Mouse (Mus musculus): ENCODE data around the gene Olfr544. TPM values are rescaled to one million over a fixed set of nuclear protein-coding genes. Genes with fewer than 3 reads are reported as not detected.

Olfr544 gene
- polyA plus RNA-seq, 1 experiment = not detected

GRCm38 (mm10) chr7:102477377-102477776 lies 10.7 kb downstream of the Olfr544 start:
- DNase-seq (ENCODE audit: low read depth) = no peak

- no peak for DNase-seq (ENCODE audit: low read depth)
These were observed 11.5 kb downstream of the Olfr544 start for GRCm38 (mm10) chr7:102476601-102477000.

GRCm38 (mm10) chr7:102472675-102473074 lies 15.4 kb downstream of the Olfr544 start:
- no peak for DNase-seq (ENCODE audit: low read depth)

GRCm38 (mm10) chr7:102467566-102467965 lies 20.5 kb downstream of the Olfr544 start:
- no peak for DNase-seq (ENCODE audit: low read depth)

GRCm38 (mm10) chr7:102458618-102459380 lies 29.3 kb downstream of the Olfr544 start:
- DNase-seq (ENCODE audit: low read depth) = no peak

GRCm38 (mm10) chr7:102446438-102446837 lies 41.7 kb downstream of the Olfr544 start:
- DNase-seq (ENCODE audit: low read depth) = no peak

GRCm38 (mm10) chr7:102444301-102444700 lies 43.8 kb downstream of the Olfr544 start:
- DNase-seq (ENCODE audit: low read depth) = no peak

- DNase-seq (ENCODE audit: low read depth) = no peak
These were observed 45.7 kb downstream of the Olfr544 start for GRCm38 (mm10) chr7:102442432-102442831.

- peak; percentile 84 for DNase-seq (ENCODE audit: low read depth)
These were observed 46.3 kb downstream of the Olfr544 start, which contains the start of gene Rrm1 for GRCm38 (mm10) chr7:102441657-102442391. Rrm1 (plus strand) TSS chr7:102441695.

- no peak for DNase-seq (ENCODE audit: low read depth)
These were observed 47.1 kb downstream of the Olfr544 start for GRCm38 (mm10) chr7:102440822-102441656.

GRCm38 (mm10) chr7:102434344-102434743 lies 53.8 kb downstream of the Olfr544 start:
- DNase-seq (ENCODE audit: low read depth) = no peak

Other genes with a start within 250 kb of the Olfr544 start
- 47.5 and 55.5 TPM in 2 replicates for gene Rhog, start 232.3 kb downstream of the Olfr544 start, polyA plus RNA-seq (2012; rRNA removed)
- gene Stim1, start 220.5 kb downstream of the Olfr544 start, polyA plus RNA-seq (2012; rRNA removed) = 58.3 and 64.5 TPM in 2 replicates
- 13.2 and 13.8 TPM in 2 replicates for gene Rrm1, start 46.6 kb downstream of the Olfr544 start, polyA plus RNA-seq (2012; rRNA removed)
- gene Olfr543, start 6.6 kb downstream of the Olfr544 start, polyA plus RNA-seq (2012; rRNA removed) = 1.5 and 2.4 TPM in 2 replicates
- not detected in 2 replicates for gene Olfr545, start 11.3 kb upstream of the Olfr544 start, polyA plus RNA-seq (2012; rRNA removed)
- gene Olfr547, start 46.4 kb upstream of the Olfr544 start, polyA plus RNA-seq (2012; rRNA removed) = not detected in 2 replicates
- gene Olfr548-ps1, start 52.6 kb upstream of the Olfr544 start, polyA plus RNA-seq (2012; rRNA removed) = not detected in 2 replicates
- not detected in 2 replicates for gene Olfr549, start 61.6 kb upstream of the Olfr544 start, polyA plus RNA-seq (2012; rRNA removed)
- gene Trim21, start 77.2 kb upstream of the Olfr544 start, polyA plus RNA-seq (2012; rRNA removed) = 5.4 and 6.4 TPM in 2 replicates
- gene Olfr550, start 83.1 kb upstream of the Olfr544 start, polyA plus RNA-seq (2012; rRNA removed) = 0.20 and 0.45 TPM in 2 replicates
- not detected in 2 replicates for gene Olfr551, start 103.6 kb upstream of the Olfr544 start, polyA plus RNA-seq (2012; rRNA removed)
- gene Olfr552, start 109.5 kb upstream of the Olfr544 start, polyA plus RNA-seq (2012; rRNA removed) = not detected in 2 replicates
- not detected in 2 replicates for gene Olfr553, start 129.9 kb upstream of the Olfr544 start, polyA plus RNA-seq (2012; rRNA removed)
- gene Olfr554, start 150.1 kb upstream of the Olfr544 start, polyA plus RNA-seq (2012; rRNA removed) = not detected in 2 replicates
- gene Olfr555, start 170.5 kb upstream of the Olfr544 start, polyA plus RNA-seq (2012; rRNA removed) = not detected in 2 replicates
- not detected in 2 replicates for gene Olfr556, start 176.6 kb upstream of the Olfr544 start, polyA plus RNA-seq (2012; rRNA removed)
- gene Trim68, start 199.0 kb upstream of the Olfr544 start, polyA plus RNA-seq (2012; rRNA removed) = 37.4 and 42.2 TPM in 2 replicates
- gene Olfr557, start 207.6 kb upstream of the Olfr544 start, polyA plus RNA-seq (2012; rRNA removed) = not detected in 2 replicates
- gene Olfr558, start 213.9 kb upstream of the Olfr544 start, polyA plus RNA-seq (2012; rRNA removed) = 2.6 and 3.6 TPM in 2 replicates
- gene Olfr33, start 230.8 kb upstream of the Olfr544 start, polyA plus RNA-seq (2012; rRNA removed) = not detected in 2 replicates
- gene Olfr559, start 239.2 kb upstream of the Olfr544 start, polyA plus RNA-seq (2012; rRNA removed) = not detected in 2 replicates